Mouse (Mus musculus) heart, postnatal 0 days (tissue): ENCODE data around the gene Cc2d2a. TPM values are rescaled to one million over a fixed set of nuclear protein-coding genes. Genes with fewer than 3 reads are reported as not detected.

ENCODE experiments used
- ATAC-seq: fragments of 200-750 bp; cut with Nextera tagmentation; 2 replicates; pipeline ENCODE4 v1.8.0; 2017; ENCODE audit warnings: low read depth, moderate number of reproducible peaks, moderate library complexity; ENCODE audit not compliant: insufficient read depth
- DNase-seq: peaks from one replicate; pipeline ENCODE4 v3.0.0-alpha.2; 2016; ENCODE audit warnings: low spot score
- H3K27ac ChIP-seq: fragments of 300-500 bp; sonication (generic); 2 replicates; pipeline ENCODE4 v1.5.1; 2014; ENCODE audit warnings: low read depth, mild to moderate bottlenecking
- H3K27me3 ChIP-seq: fragments of 300-500 bp; sonication (generic); 2 replicates; pipeline ENCODE4 v1.6.1; 2014; ENCODE audit warnings: low read length, mixed read lengths; ENCODE audit not compliant: control insufficient read depth, insufficient read depth
- H3K36me3 ChIP-seq: fragments of 300-500 bp; sonication (generic); replicated peaks from 2 replicates; pipeline ENCODE4 v1.6.1; 2014; ENCODE audit warnings: low read length, mixed read lengths; ENCODE audit not compliant: control insufficient read depth, insufficient read depth
- H3K4me1 ChIP-seq: fragments of 300-500 bp; sonication (generic); 2 replicates; pipeline ENCODE4 v1.6.1; 2014; ENCODE audit warnings: antibody characterized with exemption; ENCODE audit not compliant: control insufficient read depth, insufficient read depth
- H3K4me2 ChIP-seq: fragments of 300-500 bp; sonication (generic); 2 replicates; pipeline ENCODE4 v1.6.1; 2014; ENCODE audit warnings: low read depth, mild to moderate bottlenecking, low read length, moderate library complexity
- H3K4me3 ChIP-seq: fragments of 300-500 bp; sonication (generic); 2 replicates; pipeline ENCODE4 v1.5.1; 2014; ENCODE audit warnings: low read depth, low read length
- H3K9ac ChIP-seq: fragments of 300-500 bp; sonication (generic); replicated peaks from 2 replicates; pipeline ENCODE4 v1.6.1; 2014; ENCODE audit warnings: low read depth, low read length, mixed read lengths
- H3K9me3 ChIP-seq: fragments of 300-500 bp; sonication (generic); replicated peaks from 2 replicates; pipeline ENCODE4 v1.6.1; 2016; ENCODE audit warnings: low read length; ENCODE audit not compliant: control insufficient read depth
- CTCF ChIP-seq: IDR thresholded peaks from 2 replicates; pipeline ENCODE4 v1.5.1; 2016; ENCODE audit warnings: antibody characterized with exemption, control low read depth, low read depth
- EP300 ChIP-seq: IDR thresholded peaks from 2 replicates; pipeline ENCODE4 v1.6.1; 2016; ENCODE audit warnings: antibody characterized with exemption, low read depth
- WGBS: fragments of 180-500 bp; shearing (Covaris S2); extraction: QIAGEN DNeasy Blood & Tissue Kit; methylation state at CpG from one replicate; pipeline ENCODE4 v1.1.7; 2014; 5-methylcytosine and 5-hydroxymethylcytosine counted together
- polyA plus RNA-seq: library from polyadenylated mRNA; unstranded; fragments of >200 nt; fragmentation: Nextera tagmentation; extraction: Ambion mirVana; gene quantifications from 2 replicates; pipeline ENCODE4 v1.2.1, GENCODE M21; 2015
- total RNA-seq: library from RNA; depleted of rRNA; stranded (reverse); fragments of >200 nt; gene quantifications from 2 replicates; pipeline ENCODE4 v1.2.3, GENCODE M21; 2014; ENCODE audit warnings: low replicate concordance; rRNA removed

Cc2d2a gene
- 3.1 and 4.0 TPM in 2 replicates for total RNA-seq
- 6.4 and 6.6 TPM in 2 replicates for polyA plus RNA-seq

- Histone ChIP-seq H3K4me3 (peak within 1 kb of the TSS; percentile 62), H3K27me3 (no peaks in the 10 kb centered on the region), H3K36me3 (no peaks in the 10 kb centered on the region), H3K27ac (peak within 1 kb of the TSS; percentile 95), H3K9ac (peak within 1 kb of the TSS; percentile 58), H3K9me3 (no peaks in the 10 kb centered on the region), H3K4me2 (peak within 1 kb of the TSS; percentile 64), H3K4me1 (peaks cover 25% of the 10 kb centered on the region)
- WGBS = 5% methylated on average over 19 of the region's 19 CpGs
- ATAC-seq = peak; percentile 83
- peak; percentile 91 for DNase-seq
- TF ChIP-seq CTCF (0 out of 2 replicates have a peak, but pooled peaks have one; percentile 5), EP300 (no peak)
Measured at GRCm38 (mm10) chr5:43661997-43662961, at the start of gene Cc2d2a. Gene Cc2d2a (plus strand): TSS chr5:43662346.

DNA sequence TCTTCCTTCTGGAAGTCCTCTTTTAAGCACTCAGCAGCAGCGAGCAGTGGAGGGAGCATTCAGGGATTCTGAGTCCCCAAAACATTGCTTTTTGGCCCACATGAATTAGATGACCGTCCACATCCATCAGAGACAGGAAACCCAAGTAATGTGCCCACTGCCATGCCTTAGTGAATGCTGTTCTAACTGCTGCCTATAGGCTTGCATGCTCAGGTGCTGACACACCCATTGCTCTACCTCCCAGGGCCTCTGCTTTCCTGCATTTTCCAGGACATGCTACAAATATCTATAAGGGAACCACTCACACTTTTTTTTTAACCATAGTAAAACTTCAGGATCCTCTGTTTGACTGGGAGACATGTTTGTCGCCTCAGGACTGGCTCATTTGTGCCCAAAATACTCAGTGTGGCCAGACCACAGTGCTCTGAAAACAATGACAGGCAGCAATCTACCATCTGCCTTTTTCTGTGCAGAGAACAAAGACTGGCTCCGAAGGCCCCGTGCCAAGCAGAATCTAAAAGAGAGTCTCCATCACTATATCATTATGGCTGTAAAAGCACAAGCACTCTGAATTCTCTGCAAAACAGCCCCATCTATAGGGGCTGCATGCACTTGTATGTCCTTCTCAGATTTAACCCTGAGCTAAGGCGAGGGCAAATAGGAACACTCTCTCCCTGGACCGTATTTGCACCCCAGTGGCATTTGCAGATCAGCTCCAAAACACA, 40.4 kb upstream of the Cc2d2a start:
- Histone ChIP-seq H3K4me3 (no peak overlapping the region), H3K4me2 (no peak overlapping the region), H3K27me3 (no peaks in the 10 kb centered on the region), H3K27ac (no peak overlapping the region), H3K9ac (no peak overlapping the region), H3K9me3 (no peaks in the 10 kb centered on the region), H3K4me1 (no peaks in the 10 kb centered on the region), H3K36me3 (no peaks in the 10 kb centered on the region)
- no peak for TF ChIP-seq EP300
- TF ChIP-seq CTCF = no peak
- WGBS = 57% methylated on average over 7 of the region's 7 CpGs
- no peak for DNase-seq
- no peak for ATAC-seq

DNA sequence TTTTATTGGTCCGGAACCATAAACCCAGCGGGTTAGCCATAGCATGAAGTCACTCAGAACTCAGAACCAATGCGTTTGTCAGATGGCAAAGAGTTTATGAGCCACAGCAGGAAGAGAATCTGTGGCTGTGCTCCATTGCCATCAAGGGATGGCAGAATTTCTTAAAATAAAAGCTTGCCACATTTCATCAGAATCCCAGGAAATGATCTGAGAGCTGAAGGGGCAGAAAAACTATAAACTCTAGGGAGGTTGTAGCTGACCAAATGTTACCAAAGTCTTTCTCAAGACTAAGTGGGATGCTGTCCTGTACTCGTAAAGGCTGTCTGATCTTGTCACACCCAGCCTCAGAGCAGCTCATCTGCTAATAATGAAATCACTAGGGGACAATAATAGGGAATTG, 36.7 kb upstream of the Cc2d2a start:
- no peak for DNase-seq
- Histone ChIP-seq H3K9ac (no peak overlapping the region), H3K4me3 (no peak overlapping the region), H3K4me1 (no peaks in the 10 kb centered on the region), H3K9me3 (no peaks in the 10 kb centered on the region), H3K27me3 (no peaks in the 10 kb centered on the region), H3K27ac (no peak overlapping the region), H3K36me3 (no peaks in the 10 kb centered on the region), H3K4me2 (no peak overlapping the region)
- 72% methylated on average over 4 of the region's 4 CpGs for WGBS
- TF ChIP-seq CTCF = no peak
- no peak for TF ChIP-seq EP300
- no peak for ATAC-seq

DNA sequence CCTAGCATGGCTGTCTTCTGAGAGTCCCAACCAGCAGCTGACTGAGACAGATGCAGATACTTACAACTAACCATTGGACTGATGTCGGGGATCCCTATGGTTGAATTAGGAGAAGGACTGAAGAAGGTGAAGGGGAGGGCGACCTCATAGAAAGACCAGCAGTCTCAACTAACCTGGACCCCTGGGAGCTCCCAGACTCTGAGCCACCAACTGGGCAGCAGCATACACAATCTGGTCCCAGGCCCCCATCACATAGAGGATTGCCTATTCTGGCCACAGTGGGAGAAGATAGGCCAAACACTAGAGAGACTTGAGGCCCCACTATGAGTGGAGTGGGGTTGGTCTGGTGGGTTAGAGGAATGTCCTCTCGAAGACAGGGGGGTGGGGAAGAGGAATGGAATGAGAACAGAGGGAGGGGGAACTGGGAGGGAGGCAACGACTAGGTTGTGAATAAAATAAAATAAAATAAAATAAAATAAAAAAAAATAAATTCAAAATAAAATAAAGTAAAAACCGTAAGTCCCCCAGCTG, 28.0 kb upstream of the Cc2d2a start:
- Histone ChIP-seq H3K9ac (no peak overlapping the region), H3K36me3 (no peaks in the 10 kb centered on the region), H3K27me3 (no peaks in the 10 kb centered on the region), H3K4me1 (no peaks in the 10 kb centered on the region), H3K27ac (no peak overlapping the region), H3K4me2 (no peak overlapping the region), H3K4me3 (no peak overlapping the region), H3K9me3 (no peaks in the 10 kb centered on the region)
- 83% methylated on average over 5 of the region's 5 CpGs for WGBS
- ATAC-seq (no peak), DNase-seq (no peak)
- TF ChIP-seq CTCF (no peak), EP300 (no peak)

DNA sequence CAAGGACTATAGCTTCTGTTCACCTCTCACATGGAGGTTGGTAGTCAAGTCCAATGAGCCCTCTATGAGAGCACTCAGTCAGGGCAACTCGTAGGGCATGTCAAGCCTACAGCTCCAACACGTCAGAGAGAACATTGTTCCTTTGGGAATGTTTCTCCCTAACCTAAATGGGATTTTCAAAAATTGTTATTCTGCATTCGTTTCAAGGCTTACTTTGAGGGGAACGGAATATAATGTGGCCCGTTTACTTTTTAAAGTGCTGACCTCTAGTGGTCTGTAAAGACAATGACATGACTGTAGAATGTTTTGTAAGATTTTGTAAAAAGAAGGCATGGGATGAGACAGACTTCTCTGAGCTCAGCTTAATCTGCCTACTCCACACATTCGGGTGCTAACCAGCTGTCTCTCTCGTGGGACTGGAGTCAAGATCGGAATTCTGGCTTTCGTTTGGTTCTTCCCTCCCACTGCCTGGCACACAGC, 27.5 kb upstream of the Cc2d2a start:
- DNase-seq = peak; percentile 40
- Histone ChIP-seq H3K4me3 (no peak overlapping the region), H3K27ac (no peak overlapping the region), H3K4me2 (no peak overlapping the region), H3K36me3 (no peaks in the 10 kb centered on the region), H3K9ac (no peak overlapping the region), H3K4me1 (no peaks in the 10 kb centered on the region), H3K27me3 (no peaks in the 10 kb centered on the region), H3K9me3 (no peaks in the 10 kb centered on the region)
- WGBS = 23% methylated on average over 9 of the region's 9 CpGs
- ATAC-seq = peak; percentile 41; the same call in 1 of the 2 replicates
- TF ChIP-seq CTCF (peak; percentile 64), EP300 (no peak)
